Mouse (Mus musculus) MEL (cell line): Measurements from ENCODE around the gene Ypel3. TPM values are rescaled to one million over a fixed set of nuclear protein-coding genes. Genes with fewer than 3 reads are reported as not detected.

ENCODE experiments used
- DNase-seq: peaks from one replicate; pipeline ENCODE4 v3.0.0; 2011; ENCODE audit warnings: low read depth, low spot score
- H3K27ac ChIP-seq: 2 replicates; pipeline ENCODE4 v1.5.1; 2012; ENCODE audit warnings: low read depth, mild to moderate bottlenecking, control low read depth, low read length, moderate library complexity; ENCODE audit not compliant: control insufficient read depth
- H3K27me3 ChIP-seq, 2 experiments: fragments of 150-350 bp in 1 of 2; sonication (generic) in 1 of 2; 2 replicates each; pipeline ENCODE4 v1.6.1; 2012; ENCODE audit warnings: low read length in 2 of 2, mild to moderate bottlenecking in 2 of 2, improper control_type of control experiment in 1 of 2, moderate library complexity in 1 of 2; ENCODE audit not compliant: insufficient read depth in 2 of 2, control insufficient read depth in 1 of 2
- H3K36me3 ChIP-seq, 2 experiments: 2 replicates each; pipeline ENCODE4 v1.6.1; 2012 to 2014; ENCODE audit warnings: low read length in 2 of 2, improper control_type of control experiment in 1 of 2, inconsistent platforms in 1 of 2, mild to moderate bottlenecking in 1 of 2; ENCODE audit not compliant: insufficient read depth in 2 of 2, control insufficient read depth in 1 of 2
- H3K4me1 ChIP-seq, 2 experiments: fragments of 150-350 bp in 1 of 2; sonication (generic) in 1 of 2; 2 replicates each; pipeline ENCODE4 v1.6.1; 2012; ENCODE audit warnings: low read length in 2 of 2, improper control_type of control experiment in 1 of 2, mild to moderate bottlenecking in 1 of 2; ENCODE audit not compliant: insufficient read depth in 2 of 2, control insufficient read depth in 1 of 2
- H3K4me3 ChIP-seq, 2 experiments: fragments of 150-350 bp in 1 of 2; sonication (generic) in 1 of 2; 2 replicates each; pipeline ENCODE4 v1.5.1; 2012; ENCODE audit warnings: low read depth in 2 of 2, low read length in 2 of 2, mild to moderate bottlenecking in 2 of 2, moderate library complexity in 2 of 2, control low read depth in 1 of 2, improper control_type of control experiment in 1 of 2; ENCODE audit not compliant: control insufficient read depth in 1 of 2, insufficient read depth in 1 of 2
- H3K79me2 ChIP-seq: 2 replicates; pipeline ENCODE4 v1.6.1; 2012; ENCODE audit warnings: mild to moderate bottlenecking, low read length, moderate library complexity; ENCODE audit not compliant: control insufficient read depth, poor library complexity, insufficient read depth
- H3K9ac ChIP-seq: 2 replicates; pipeline ENCODE4 v1.6.1; 2012; ENCODE audit warnings: low read depth, mild to moderate bottlenecking, control low read depth, low read length, moderate library complexity; ENCODE audit not compliant: control insufficient read depth, poor library complexity, severe bottlenecking
- H3K9me3 ChIP-seq: fragments of 150-350 bp; sonication (generic); replicated peaks from 2 replicates; pipeline ENCODE4 v1.6.1; 2012; ENCODE audit warnings: mild to moderate bottlenecking, low read length, improper control_type of control experiment, moderate library complexity; ENCODE audit not compliant: insufficient read depth
- BHLHE40 ChIP-seq: IDR thresholded peaks from 2 replicates; pipeline ENCODE4 v1.6.1; 2012; ENCODE audit warnings: low read depth, mild to moderate bottlenecking, inconsistent platforms, low read length, improper control_type of control experiment, borderline replicate concordance
- CHD1 ChIP-seq: IDR thresholded peaks from 2 replicates; pipeline ENCODE4 v1.6.1; 2012; ENCODE audit warnings: low read depth, mild to moderate bottlenecking, inconsistent platforms, low read length, improper control_type of control experiment
- CHD2 ChIP-seq: IDR thresholded peaks from 2 replicates; pipeline ENCODE4 v1.6.1; 2011; ENCODE audit warnings: low read length, improper control_type of control experiment
- CTCF ChIP-seq, 3 experiments: IDR thresholded peaks in 2 of 3; conservative IDR thresholded peaks in 1 of 3; 2 replicates each; pipeline ENCODE4 v1.5.1; 2011 to 2012; ENCODE audit warnings: low read length in 3 of 3, low read depth in 2 of 3, mild to moderate bottlenecking in 2 of 3, improper control_type of control experiment in 1 of 3, inconsistent platforms in 1 of 3, mixed read lengths in 1 of 3, moderate library complexity in 1 of 3; ENCODE audit not compliant: control insufficient read depth in 1 of 3, insufficient read depth in 1 of 3, poor library complexity in 1 of 3, severe bottlenecking in 1 of 3
- E2F4 ChIP-seq: IDR thresholded peaks from 2 replicates; pipeline ENCODE4 v1.6.1; 2011; ENCODE audit warnings: low read depth, low read length, improper control_type of control experiment, borderline replicate concordance
- ELF1 ChIP-seq: IDR thresholded peaks from 2 replicates; pipeline ENCODE4 v1.6.1; 2014; ENCODE audit warnings: low read depth, mild to moderate bottlenecking, inconsistent platforms, low read length, improper control_type of control experiment, moderate library complexity
- EP300 ChIP-seq, 2 experiments: IDR thresholded peaks; 2 replicates each; pipeline ENCODE4 v1.6.1; 2011; ENCODE audit warnings: improper control_type of control experiment in 2 of 2, low read length in 2 of 2, low read depth in 1 of 2, mild to moderate bottlenecking in 1 of 2
- ETS1 ChIP-seq: IDR thresholded peaks from 2 replicates; pipeline ENCODE4 v1.6.1; 2012; ENCODE audit warnings: low read depth, mild to moderate bottlenecking, inconsistent platforms, low read length, improper control_type of control experiment, moderate library complexity
- GABPA ChIP-seq: IDR thresholded peaks from 2 replicates; pipeline ENCODE4 v1.6.1; 2012; ENCODE audit warnings: low read depth, mild to moderate bottlenecking, inconsistent platforms, low read length, improper control_type of control experiment, moderate library complexity
- GATA1 ChIP-seq: IDR thresholded peaks from 2 replicates; pipeline ENCODE4 v1.6.1; 2011; ENCODE audit warnings: low read depth, low read length, improper control_type of control experiment
- HCFC1 ChIP-seq: IDR thresholded peaks from 2 replicates; pipeline ENCODE4 v1.6.1; 2012; ENCODE audit warnings: low read depth, mild to moderate bottlenecking, inconsistent platforms, low read length, improper control_type of control experiment, moderate library complexity
- JUND ChIP-seq: IDR thresholded peaks from 2 replicates; pipeline ENCODE4 v1.6.1; 2011; ENCODE audit warnings: low read depth, mild to moderate bottlenecking, improper control_type of control experiment, low read length
- KAT2A ChIP-seq: conservative IDR thresholded peaks from 2 replicates; pipeline ENCODE4 v1.6.1; 2012; ENCODE audit warnings: low read depth, low read length, improper control_type of control experiment, inconsistent platforms
- MAFK ChIP-seq: IDR thresholded peaks from 2 replicates; pipeline ENCODE4 v1.6.1; 2011; ENCODE audit warnings: low read depth, mild to moderate bottlenecking, low read length, improper control_type of control experiment, borderline replicate concordance
- MAX ChIP-seq: IDR thresholded peaks from 2 replicates; pipeline ENCODE4 v1.6.1; 2011; ENCODE audit warnings: low read length, improper control_type of control experiment
- MAZ ChIP-seq: IDR thresholded peaks from 2 replicates; pipeline ENCODE4 v1.6.1; 2012; ENCODE audit warnings: low read depth, mild to moderate bottlenecking, inconsistent platforms, low read length, improper control_type of control experiment
- MEF2A ChIP-seq: IDR thresholded peaks from 2 replicates; pipeline ENCODE4 v1.6.1; 2014; ENCODE audit warnings: low read depth, mild to moderate bottlenecking, inconsistent platforms, low read length, improper control_type of control experiment; ENCODE audit not compliant: poor library complexity, insufficient replicate concordance, severe bottlenecking; ENCODE audit errors: extremely low read depth
- MXI1 ChIP-seq: IDR thresholded peaks from 2 replicates; pipeline ENCODE4 v1.6.1; 2011; ENCODE audit warnings: mild to moderate bottlenecking, low read depth, low read length, improper control_type of control experiment
- MYB ChIP-seq: IDR thresholded peaks from 2 replicates; pipeline ENCODE4 v1.6.1; 2011; ENCODE audit warnings: mild to moderate bottlenecking, low read depth, low read length, improper control_type of control experiment
- MYC ChIP-seq: IDR thresholded peaks from 2 replicates; pipeline ENCODE4 v1.6.1; 2011; ENCODE audit warnings: low read depth, mild to moderate bottlenecking, low read length, improper control_type of control experiment, moderate library complexity
- NELFE ChIP-seq: IDR thresholded peaks from 2 replicates; pipeline ENCODE4 v1.6.1; 2011; ENCODE audit warnings: low read depth, low read length, improper control_type of control experiment
- NRF1 ChIP-seq: IDR thresholded peaks from 2 replicates; pipeline ENCODE4 v1.6.1; 2014; ENCODE audit warnings: low read depth, mild to moderate bottlenecking, inconsistent platforms, low read length, improper control_type of control experiment, moderate library complexity; ENCODE audit not compliant: poor library complexity, insufficient read depth, severe bottlenecking
- POLR2A ChIP-seq, 2 experiments: IDR thresholded peaks; 2 replicates each; pipeline ENCODE4 v1.6.1; 2011 to 2012; ENCODE audit warnings: low read length in 2 of 2, mild to moderate bottlenecking in 2 of 2, control low read depth in 1 of 2, improper control_type of control experiment in 1 of 2, low read depth in 1 of 2, moderate library complexity in 1 of 2; ENCODE audit not compliant: control insufficient read depth in 1 of 2, insufficient read depth in 1 of 2, poor library complexity in 1 of 2
- POLR2AphosphoS2 ChIP-seq: IDR thresholded peaks from 2 replicates; pipeline ENCODE4 v1.6.1; 2011; ENCODE audit warnings: low read length, improper control_type of control experiment
- POLR2AphosphoS5 ChIP-seq: IDR thresholded peaks from 2 replicates; pipeline ENCODE4 v1.6.1; 2012; ENCODE audit warnings: low read depth, borderline replicate concordance, mild to moderate bottlenecking, inconsistent platforms, low read length, moderate library complexity, mixed read lengths
- RAD21 ChIP-seq: IDR thresholded peaks from 2 replicates; pipeline ENCODE4 v1.6.1; 2011; ENCODE audit warnings: mild to moderate bottlenecking, low read depth, low read length, improper control_type of control experiment
- RCOR1 ChIP-seq: IDR thresholded peaks from 2 replicates; pipeline ENCODE4 v1.6.1; 2012; ENCODE audit warnings: low read depth, mild to moderate bottlenecking, inconsistent platforms, low read length, improper control_type of control experiment
- SIN3A ChIP-seq: IDR thresholded peaks from 2 replicates; pipeline ENCODE4 v1.6.1; 2012; ENCODE audit warnings: low read length, improper control_type of control experiment, inconsistent platforms
- SMC3 ChIP-seq: IDR thresholded peaks from 2 replicates; pipeline ENCODE4 v1.6.1; 2011; ENCODE audit warnings: low read depth, low read length, improper control_type of control experiment
- TAL1 ChIP-seq: IDR thresholded peaks from 2 replicates; pipeline ENCODE4 v1.6.1; 2012; ENCODE audit warnings: mild to moderate bottlenecking, inconsistent platforms, low read length, moderate library complexity, mixed read lengths
- TBP ChIP-seq: IDR thresholded peaks from 2 replicates; pipeline ENCODE4 v1.8.0; 2011; ENCODE audit warnings: low read depth, low read length, improper control_type of control experiment
- TCF12 ChIP-seq: IDR thresholded peaks from 2 replicates; pipeline ENCODE4 v1.6.1; 2014; ENCODE audit warnings: low read depth, mild to moderate bottlenecking, inconsistent platforms, low read length, improper control_type of control experiment, moderate library complexity
- UBTF ChIP-seq: IDR thresholded peaks from 2 replicates; pipeline ENCODE4 v1.6.1; 2012; ENCODE audit warnings: low read depth, mild to moderate bottlenecking, inconsistent platforms, low read length, improper control_type of control experiment, moderate library complexity, borderline replicate concordance; ENCODE audit not compliant: insufficient read depth
- USF1 ChIP-seq: IDR thresholded peaks from 2 replicates; pipeline ENCODE4 v1.6.1; 2014; ENCODE audit warnings: low read depth, mild to moderate bottlenecking, inconsistent platforms, low read length, improper control_type of control experiment, moderate library complexity
- ZKSCAN1 ChIP-seq: IDR thresholded peaks from 2 replicates; pipeline ENCODE4 v1.6.1; 2012; ENCODE audit warnings: low read depth, mild to moderate bottlenecking, inconsistent platforms, low read length, improper control_type of control experiment, moderate library complexity
- ZNF384 ChIP-seq: IDR thresholded peaks from 2 replicates; pipeline ENCODE4 v1.6.1; 2012; ENCODE audit warnings: low read depth, mild to moderate bottlenecking, inconsistent platforms, low read length, improper control_type of control experiment
- polyA plus RNA-seq, 2 experiments: library from polyadenylated mRNA; stranded (reverse) in 1 of 2; unstranded in 1 of 2; fragments of >175 nt in 1 of 2; fragments of >200 nt in 1 of 2; gene quantifications; 2 replicates each; pipeline versions ENCODE4 v1.2.1 to v1.2.4; 2012; ENCODE audit warnings: low replicate concordance in 2 of 2, low read depth in 1 of 2; ENCODE audit not compliant: insufficient read length in 2 of 2, insufficient read depth in 1 of 2, missing spikeins in 1 of 2
- total RNA-seq: library from RNA; depleted of rRNA; stranded (reverse); fragments of 300-350 nt; gene quantifications from 2 replicates; pipeline ENCODE4 v1.2.3, GENCODE M21; 2012

The Ypel3 gene
- total and polyA plus RNA-seq, 3 experiments, result 2.1 to 12.6 TPM; not detected in 1

DNA sequence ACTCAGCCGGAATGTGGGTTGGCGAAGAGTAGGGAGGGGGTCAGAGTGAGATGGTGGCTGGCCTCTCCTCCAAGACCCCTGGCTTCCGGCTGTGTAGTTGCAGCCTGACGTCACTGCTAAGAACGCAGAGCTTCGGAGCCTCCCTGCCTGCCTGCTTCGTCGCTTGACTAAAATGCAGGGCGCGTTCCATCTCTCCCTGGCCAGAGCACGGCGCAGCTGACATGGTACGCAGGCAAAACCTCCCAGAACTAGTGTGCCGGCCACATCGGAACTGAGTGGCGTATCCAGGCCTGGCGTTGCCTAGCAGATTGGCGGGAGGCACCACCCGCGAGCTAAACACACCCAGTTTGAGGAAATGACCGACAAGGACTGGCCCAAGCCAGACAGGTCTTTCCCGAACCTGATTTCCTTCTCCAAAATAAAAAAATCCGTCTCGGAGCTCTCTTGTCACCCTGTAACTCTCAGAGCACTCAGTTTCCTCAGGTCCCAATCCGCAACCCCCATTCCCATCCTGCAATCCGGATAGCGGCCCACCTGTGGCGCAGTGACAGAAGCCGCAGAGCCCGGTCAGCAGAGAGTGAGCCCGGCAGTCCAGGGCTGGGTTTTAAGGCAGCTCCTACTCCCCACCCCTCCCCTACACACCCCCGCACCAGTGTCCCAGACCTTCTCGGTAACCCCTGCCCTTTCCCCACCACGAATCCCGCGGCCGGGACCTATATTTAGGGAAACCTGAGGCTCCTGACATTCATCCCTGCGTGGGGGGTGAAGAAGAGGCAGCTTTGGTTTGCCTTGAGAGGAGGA lies 22.9 kb downstream of the Ypel3 start:
- Histone ChIP-seq H3K27ac (peak overlapping the region; percentile 92), H3K79me2 (peaks cover 35% of the 10 kb centered on the region), H3K4me1 (peaks cover 20 to 47% of the 10 kb centered on the region in 2 experiments), H3K4me3 (peak overlapping the region; percentile 56 to 78), H3K27me3 (no peaks in the 10 kb centered on the region), H3K36me3 (peaks cover 13 to 51% of the 10 kb centered on the region in 2 experiments), H3K9me3 (no peaks in the 10 kb centered on the region), H3K9ac (peak overlapping the region; percentile 65)
- no peak for DNase-seq
- TF ChIP-seq MYB, result no peak
- TF ChIP-seq CHD2, result no peak
- TF ChIP-seq SMC3, result no peak
- TF ChIP-seq ETS1, result peak; percentile 83
- no peak for TF ChIP-seq RCOR1
- no peak for TF ChIP-seq NRF1
- TF ChIP-seq RAD21, result no peak
- 0 out of 2 replicates have a peak, but pooled peaks have one; percentile 53 for TF ChIP-seq TBP
- TF ChIP-seq ELF1, result 0 out of 2 replicates have a peak, but pooled peaks have one; percentile 48
- TF ChIP-seq ZKSCAN1, result 0 out of 2 replicates have a peak, but pooled peaks have one; percentile 12
- TF ChIP-seq UBTF, result no peak
- TF ChIP-seq TCF12, result peak; percentile 32; the same call in 1 of the 2 replicates
- TF ChIP-seq SIN3A, result no peak
- no peak for TF ChIP-seq NELFE
- no peak for TF ChIP-seq POLR2AphosphoS2
- TF ChIP-seq HCFC1, result peak; percentile 18; the same call in 1 of the 2 replicates
- no peak for TF ChIP-seq BHLHE40
- no peak for TF ChIP-seq GATA1
- TF ChIP-seq E2F4, result no peak
- no peak; the same call in 1 of the 2 replicates for TF ChIP-seq CHD1
- no peak for TF ChIP-seq MXI1
- TF ChIP-seq MEF2A, result no peak
- no peak for TF ChIP-seq CTCF (IDR thresholded peaks at IDR 0.05 in 2 of 3, conservative IDR thresholded peaks at IDR 0.05 in 1 of 3; ENCODE audit: control insufficient read depth in 1 of 3, insufficient read depth in 1 of 3, low read depth in 2 of 3, low read length in 3 of 3, poor library complexity in 1 of 3, severe bottlenecking in 1 of 3)
- peak in 1 of 2 experiments; percentile 51; a peak in 2 of 4 replicates for TF ChIP-seq EP300 (IDR thresholded peaks at IDR 0.05; ENCODE audit: low read depth in 1 of 2, low read length in 2 of 2)
- TF ChIP-seq MAFK, result no peak
- peak; percentile 84 for TF ChIP-seq GABPA
- TF ChIP-seq USF1, result no peak
- no peak for TF ChIP-seq ZNF384
- TF ChIP-seq MYC, result no peak
- TF ChIP-seq POLR2A (IDR thresholded peaks at IDR 0.05; ENCODE audit: control insufficient read depth in 1 of 2, insufficient read depth in 1 of 2, low read depth in 1 of 2, low read length in 2 of 2, poor library complexity in 1 of 2), result no peak
- peak; percentile 95 for TF ChIP-seq MAZ
- no peak for TF ChIP-seq TAL1
- TF ChIP-seq MAX, result no peak
- TF ChIP-seq KAT2A, result no peak
- TF ChIP-seq POLR2AphosphoS5, result no peak
- TF ChIP-seq JUND, result no peak
